Mouse (Mus musculus) thymus, adult 2 months (tissue): ENCODE data around the gene 4930518I15Rik.

Experiments
- CTCF ChIP-seq: fragments of 200-500 bp; IDR thresholded peaks from 2 replicates; pipeline ENCODE4 v1.5.1; 2012; ENCODE audit warnings: mild to moderate bottlenecking, control low read depth, low read length, moderate library complexity, borderline replicate concordance; ENCODE audit not compliant: control insufficient read depth, poor library complexity, insufficient read depth; ENCODE audit errors: extremely low read depth
- POLR2A ChIP-seq: fragments of 200-500 bp; IDR thresholded peaks from 2 replicates; pipeline ENCODE4 v1.6.1; 2012; ENCODE audit warnings: mild to moderate bottlenecking, low read length, control low read depth, moderate library complexity; ENCODE audit not compliant: control insufficient read depth, poor library complexity, insufficient read depth; ENCODE audit errors: extremely low read depth

- TF ChIP-seq CTCF: 0 out of 2 replicates have a peak, but pooled peaks have one; percentile 14
- TF ChIP-seq POLR2A: peak; percentile 83
Measured at GRCm38 (mm10) chr2:156882431-156883001, 24.8 kb upstream of the 4930518I15Rik start.
